In genomic region chr19:7495221-7496038, GRCm38 (mm10) we compare ENCODE assay signal across 8 mouse cellular contexts. TPM values are rescaled to one million over a fixed set of nuclear protein-coding genes. Genes with fewer than 3 reads are reported as not detected.
A peak's percentile ranks its signal among the peaks of the same experiment; 100 is the strongest.
DNase-seq lines count a peak whose midpoint lies in the region; ATAC-seq and TF ChIP-seq lines count a peak whose summit lies in the region.

No protein-coding gene starts in this region.

- H3K36me3 ChIP-seq in kidney, postnatal 0 days (ENCODE audit: insufficient read depth, low read length): no peaks in the 10 kb centered on the region
- no peaks in the 10 kb centered on the region for H3K36me3 ChIP-seq in heart, postnatal 0 days (replicated peaks; ENCODE audit: control insufficient read depth, insufficient read depth, low read length)
- H3K36me3 ChIP-seq in midbrain, embryonic 10.5 days: no peaks in the 10 kb centered on the region

- no peaks in the 10 kb centered on the region for H3K4me1 ChIP-seq in kidney, postnatal 0 days (replicated peaks; ENCODE audit: insufficient read depth, low read length)
- H3K4me1 ChIP-seq in heart, postnatal 0 days (ENCODE audit: control insufficient read depth, insufficient read depth): no peaks in the 10 kb centered on the region
- peaks cover 13% of the 10 kb centered on the region for H3K4me1 ChIP-seq in midbrain, embryonic 10.5 days

- peak overlapping the region; percentile 79 for H3K4me2 ChIP-seq in kidney, postnatal 0 days (ENCODE audit: low read length)
- H3K4me2 ChIP-seq in heart, postnatal 0 days (ENCODE audit: low read depth, low read length): peak overlapping the region; percentile 82

- 30% methylated on average over 14 of the region's 14 CpGs for WGBS in kidney, postnatal 0 days
- WGBS in heart, postnatal 0 days: 39% methylated on average over 14 of the region's 14 CpGs
- 53% methylated on average over 14 of the region's 14 CpGs for WGBS in midbrain, embryonic 10.5 days

- peak overlapping the region; percentile 90 for H3K9ac ChIP-seq in kidney, postnatal 0 days (ENCODE audit: low read depth, low read length)
- peak overlapping the region; percentile 90 for H3K9ac ChIP-seq in heart, postnatal 0 days (replicated peaks; ENCODE audit: low read depth, low read length)

- ATAC-seq in kidney, postnatal 0 days (replicated peaks; ENCODE audit: low FRiP score, low read depth): no peak
- ATAC-seq in heart, postnatal 0 days (ENCODE audit: insufficient read depth, low read depth): no peak

- no peak for TF ChIP-seq EP300 in heart, postnatal 0 days (IDR thresholded peaks at IDR 0.05; ENCODE audit: low read depth)

- H3K4me3 ChIP-seq in kidney, postnatal 0 days (replicated peaks; ENCODE audit: low read depth, low read length): peak overlapping the region; percentile 80
- peak overlapping the region; percentile 72 for H3K4me3 ChIP-seq in heart, postnatal 0 days (ENCODE audit: low read depth, low read length)
- H3K4me3 ChIP-seq in midbrain, embryonic 10.5 days: peak overlapping the region; percentile 72

- H3K27me3 ChIP-seq in kidney, postnatal 0 days (ENCODE audit: insufficient read depth, low read length): no peaks in the 10 kb centered on the region
- no peaks in the 10 kb centered on the region for H3K27me3 ChIP-seq in heart, postnatal 0 days (ENCODE audit: control insufficient read depth, insufficient read depth, low read length)
- no peaks in the 10 kb centered on the region for H3K27me3 ChIP-seq in midbrain, embryonic 10.5 days (ENCODE audit: low read depth, poor library complexity, severe bottlenecking)

- H3K9me3 ChIP-seq in kidney, postnatal 0 days (replicated peaks; ENCODE audit: low read length): no peaks in the 10 kb centered on the region
- no peaks in the 10 kb centered on the region for H3K9me3 ChIP-seq in heart, postnatal 0 days (replicated peaks; ENCODE audit: control insufficient read depth, low read length)
- H3K9me3 ChIP-seq in midbrain, embryonic 10.5 days (replicated peaks): no peaks in the 10 kb centered on the region

- TF ChIP-seq CTCF in kidney, postnatal 0 days (IDR thresholded peaks at IDR 0.05; ENCODE audit: low read depth): no peak
- no peak for TF ChIP-seq CTCF in heart, postnatal 0 days (IDR thresholded peaks at IDR 0.05; ENCODE audit: low read depth)

- DNase-seq in kidney, postnatal 0 days (ENCODE audit: low spot score): peak; percentile 41
- DNase-seq in kidney, postnatal 4 days: no peak
- DNase-seq in R1 (ENCODE audit: low read depth, low spot score): peak; percentile 13
- no peak for DNase-seq in heart, postnatal 0 days (ENCODE audit: low spot score)
- DNase-seq in midbrain, embryonic 10.5 days (ENCODE audit: low spot score): no peak
- DNase-seq in testis, postnatal 14 days (ENCODE audit: low spot score): no peak
- DNase-seq in kidney, adult 9 months: no peak
- DNase-seq in gastrocnemius, postnatal 10 days: no peak

- H3K27ac ChIP-seq in kidney, postnatal 0 days: peak overlapping the region; percentile 99
- H3K27ac ChIP-seq in heart, postnatal 0 days (ENCODE audit: low read depth): peak overlapping the region; percentile 99
- peak overlapping the region; percentile 94; the same call in 1 of the 2 replicates for H3K27ac ChIP-seq in midbrain, embryonic 10.5 days (replicated peaks)

RNA-seq across cellular contexts. Expression of gene Atl3, which starts 1.6 kb away (rescaled TPM):
- polyA plus RNA-seq in kidney, postnatal 0 days (2015; fragmentation: Nextera tagmentation; extraction: Ambion mirVana): 11.1 and 14.8 TPM in 2 replicates
- 15.2 and 17.1 TPM in 2 replicates for total RNA-seq in heart, postnatal 0 days (2014; rRNA removed; ENCODE audit: low replicate concordance)
- polyA plus RNA-seq in heart, postnatal 0 days (2015; fragmentation: Nextera tagmentation; extraction: Ambion mirVana): 5.4 and 6.3 TPM in 2 replicates
- 5.3 and 5.8 TPM in 2 replicates for polyA plus RNA-seq in midbrain, embryonic 10.5 days (2016; fragmentation: Nextera tagmentation; extraction: Ambion mirVana)
- total RNA-seq in gastrocnemius, postnatal 10 days (2021): 10 to 100 TPM; 22.8 to 27.5 TPM

RNA-seq across cellular contexts. Expression of gene Rtn3, which starts 12.3 kb away (rescaled TPM):
- 195 and 196 TPM in 2 replicates for polyA plus RNA-seq in kidney, postnatal 0 days (2015; fragmentation: Nextera tagmentation; extraction: Ambion mirVana)
- 67.7 and 70.4 TPM in 2 replicates for total RNA-seq in heart, postnatal 0 days (2014; rRNA removed; ENCODE audit: low replicate concordance)
- 99.7 and 105 TPM in 2 replicates for polyA plus RNA-seq in heart, postnatal 0 days (2015; fragmentation: Nextera tagmentation; extraction: Ambion mirVana)
- 306 and 368 TPM in 2 replicates for polyA plus RNA-seq in midbrain, embryonic 10.5 days (2016; fragmentation: Nextera tagmentation; extraction: Ambion mirVana)
- 10 to 100 TPM; 50.5 to 55.1 TPM for total RNA-seq in gastrocnemius, postnatal 10 days (2021)

Comparison
In these comparisons a context has a peak if more than half of its experiments do, and no peak if none do; other contexts are left out.
1. DNase-seq: peak in kidney, postnatal 0 days (single experiment) and R1 (single experiment); none in kidney, postnatal 4 days (0 of 2), heart, postnatal 0 days (single experiment), midbrain, embryonic 10.5 days (single experiment), testis, postnatal 14 days (single experiment), kidney, adult 9 months (single experiment) and gastrocnemius, postnatal 10 days (single experiment).
2. Peak in every context shown above with its lines, with median percentiles within 50 percentile points of each other: H3K27ac ChIP-seq and H3K4me3 ChIP-seq.